Mouse (Mus musculus): ENCODE measurements around the gene Shisa8. TPM values are rescaled to one million over a fixed set of nuclear protein-coding genes. Genes with fewer than 3 reads are reported as not detected.
"Not testable (repeated sequence)": the region's sequence is repeated elsewhere in the genome, so short reads cannot be mapped to it uniquely, and the experiment has no call there.

The Shisa8 gene
- total and polyA plus RNA-seq, 2 experiments from 2014 or later, result 0.07 to 7.5 TPM

- H3K9me3 ChIP-seq (replicated peaks; ENCODE audit: control insufficient read depth, low read length), result 0 out of 2 replicates have a peak, but pooled peaks cover 3% of the 10 kb centered on the region
- TF ChIP-seq EP300 (IDR thresholded peaks at IDR 0.05; ENCODE audit: low read depth) (no peak), CTCF (IDR thresholded peaks at IDR 0.05; ENCODE audit: low read depth) (no peak)
- H3K4me3 ChIP-seq (ENCODE audit: low read depth, low read length), result no peak overlapping the region
- no peaks in the 10 kb centered on the region for H3K27me3 ChIP-seq (ENCODE audit: control insufficient read depth, insufficient read depth, low read length)
- ATAC-seq (ENCODE audit: insufficient read depth, low read depth) (no peak), DNase-seq (ENCODE audit: low spot score) (no peak)
- no peak overlapping the region for H3K27ac ChIP-seq (ENCODE audit: low read depth)
- no peak overlapping the region for H3K9ac ChIP-seq (replicated peaks; ENCODE audit: low read depth, low read length)
- no peaks in the 10 kb centered on the region for H3K36me3 ChIP-seq (replicated peaks; ENCODE audit: control insufficient read depth, insufficient read depth, low read length)
- whole genome bisulfite sequencing, result 59% methylated on average over 3 of the region's 3 CpGs
- H3K4me1 ChIP-seq (ENCODE audit: control insufficient read depth, insufficient read depth), result peaks cover 6% of the 10 kb centered on the region; the same call in 1 of the 2 replicates
- no peak overlapping the region for H3K4me2 ChIP-seq (ENCODE audit: low read depth, low read length)
Measured at GRCm38 (mm10) chr15:82247131-82247776, 34.6 kb upstream of the Shisa8 start.

- ATAC-seq (ENCODE audit: insufficient read depth, low read depth), result not testable (repeated sequence)
Measured at GRCm38 (mm10) chr15:82244805-82245161, 32.2 kb upstream of the Shisa8 start.

GRCm38 (mm10) chr15:82244115-82244804 is 31.6 kb upstream of the Shisa8 start, which contains the start of gene Cenpm:
Gene Cenpm (minus strand): TSS chr15:82244748.
- peak; percentile 97 for ATAC-seq (ENCODE audit: insufficient read depth, low read depth)

More at GRCm38 (mm10) chr15:82244805-82245161, 32.2 kb upstream of the Shisa8 start:
- not testable (repeated sequence) for H3K27ac ChIP-seq (ENCODE audit: low read depth); H3K27me3 ChIP-seq (ENCODE audit: control insufficient read depth, insufficient read depth, low read length); H3K9ac ChIP-seq (replicated peaks; ENCODE audit: low read depth, low read length); H3K36me3 ChIP-seq (replicated peaks; ENCODE audit: control insufficient read depth, insufficient read depth, low read length); DNase-seq (ENCODE audit: low spot score); H3K9me3 ChIP-seq (replicated peaks; ENCODE audit: control insufficient read depth, low read length); H3K4me1 ChIP-seq (ENCODE audit: control insufficient read depth, insufficient read depth)
- H3K4me2 ChIP-seq (ENCODE audit: low read depth, low read length), result peak overlapping the region; percentile 88
- WGBS, result 23% methylated on average over 9 of the region's 9 CpGs
- peak overlapping the region; percentile 62 for H3K4me3 ChIP-seq (ENCODE audit: low read depth, low read length)

GRCm38 (mm10) chr15:82243742-82244114 is 31.1 kb upstream of the Shisa8 start:
- WGBS, result 1% methylated on average over 12 of the region's 12 CpGs
- Histone ChIP-seq H3K9me3 (replicated peaks; ENCODE audit: control insufficient read depth, low read length) (no peaks in the 10 kb centered on the region), H3K4me1 (ENCODE audit: control insufficient read depth, insufficient read depth) (peaks cover 6% of the 10 kb centered on the region; the same call in 1 of the 2 replicates), H3K9ac (replicated peaks; ENCODE audit: low read depth, low read length) (peak overlapping the region; percentile 39), H3K27ac (ENCODE audit: low read depth) (0 out of 2 replicates have a peak overlapping the region, but pooled peaks have one; percentile 12), H3K36me3 (replicated peaks; ENCODE audit: control insufficient read depth, insufficient read depth, low read length) (peaks cover 3% of the 10 kb centered on the region; the same call in 1 of the 2 replicates), H3K4me2 (ENCODE audit: low read depth, low read length) (peak overlapping the region; percentile 88), H3K27me3 (ENCODE audit: control insufficient read depth, insufficient read depth, low read length) (no peaks in the 10 kb centered on the region), H3K4me3 (ENCODE audit: low read depth, low read length) (peak overlapping the region; percentile 62)
- DNase-seq (ENCODE audit: low spot score) (no peak), ATAC-seq (ENCODE audit: insufficient read depth, low read depth) (no peak)
- TF ChIP-seq EP300 (IDR thresholded peaks at IDR 0.05; ENCODE audit: low read depth) (no peak), CTCF (IDR thresholded peaks at IDR 0.05; ENCODE audit: low read depth) (no peak)

More at GRCm38 (mm10) chr15:82244115-82244804, 31.6 kb upstream of the Shisa8 start, which contains the start of gene Cenpm:
- Histone ChIP-seq H3K27ac (ENCODE audit: low read depth) (peak within 1 kb of the TSS; percentile 12; the same call in 1 of the 2 replicates), H3K9me3 (replicated peaks; ENCODE audit: control insufficient read depth, low read length) (no peaks in the 10 kb centered on the region), H3K9ac (replicated peaks; ENCODE audit: low read depth, low read length) (peak within 1 kb of the TSS; percentile 39), H3K36me3 (replicated peaks; ENCODE audit: control insufficient read depth, insufficient read depth, low read length) (no peaks in the 10 kb centered on the region), H3K27me3 (ENCODE audit: control insufficient read depth, insufficient read depth, low read length) (no peaks in the 10 kb centered on the region), H3K4me3 (ENCODE audit: low read depth, low read length) (peak within 1 kb of the TSS; percentile 62), H3K4me2 (ENCODE audit: low read depth, low read length) (peak within 1 kb of the TSS; percentile 88), H3K4me1 (ENCODE audit: control insufficient read depth, insufficient read depth) (peaks cover 6% of the 10 kb centered on the region; the same call in 1 of the 2 replicates)
- peak; percentile 83 for DNase-seq (ENCODE audit: low spot score)
- WGBS, result under 1% methylated on average over 65 of the region's 65 CpGs
- no peak for TF ChIP-seq EP300 (IDR thresholded peaks at IDR 0.05; ENCODE audit: low read depth)
- TF ChIP-seq CTCF (IDR thresholded peaks at IDR 0.05; ENCODE audit: low read depth), result no peak

- H3K27ac ChIP-seq (ENCODE audit: low read depth), result no peak overlapping the region
- TF ChIP-seq CTCF (IDR thresholded peaks at IDR 0.05; ENCODE audit: low read depth), result no peak
- TF ChIP-seq EP300 (IDR thresholded peaks at IDR 0.05; ENCODE audit: low read depth), result no peak
- H3K9ac ChIP-seq (replicated peaks; ENCODE audit: low read depth, low read length), result no peak overlapping the region
- 72% methylated on average over 3 of the region's 3 CpGs for WGBS
- peak overlapping the region; percentile 62 for H3K4me3 ChIP-seq (ENCODE audit: low read depth, low read length)
- no peaks in the 10 kb centered on the region for H3K9me3 ChIP-seq (replicated peaks; ENCODE audit: control insufficient read depth, low read length)
- peaks cover 6% of the 10 kb centered on the region; the same call in 1 of the 2 replicates for H3K4me1 ChIP-seq (ENCODE audit: control insufficient read depth, insufficient read depth)
- H3K4me2 ChIP-seq (ENCODE audit: low read depth, low read length), result peak overlapping the region; percentile 88
- ATAC-seq (ENCODE audit: insufficient read depth, low read depth) (no peak), DNase-seq (ENCODE audit: low spot score) (no peak)
- no peaks in the 10 kb centered on the region for H3K27me3 ChIP-seq (ENCODE audit: control insufficient read depth, insufficient read depth, low read length)
- peaks cover 7% of the 10 kb centered on the region; the same call in 1 of the 2 replicates for H3K36me3 ChIP-seq (replicated peaks; ENCODE audit: control insufficient read depth, insufficient read depth, low read length)
Measured at GRCm38 (mm10) chr15:82243311-82243710, 30.7 kb upstream of the Shisa8 start.

Measured in heart, postnatal 0 days (tissue).